Mouse (Mus musculus) neural tube, embryonic 12.5 days (tissue): ENCODE measurements around the gene Pp2d1. TPM values are rescaled to one million over a fixed set of nuclear protein-coding genes. Genes with fewer than 3 reads are reported as not detected.

ENCODE experiments used
- ATAC-seq: fragments of 200-750 bp; cut with Nextera tagmentation; 2 replicates; pipeline ENCODE4 v1.8.0; 2017; ENCODE audit warnings: low read depth, mild to moderate bottlenecking, moderate TSS enrichment, moderate library complexity; ENCODE audit not compliant: low FRiP score
- H3K27ac ChIP-seq: fragments of 300-500 bp; sonication (generic); 2 replicates; pipeline ENCODE4 v1.5.1; 2016
- H3K27me3 ChIP-seq: fragments of 300-500 bp; sonication (generic); replicated peaks from 2 replicates; pipeline ENCODE4 v1.6.1; 2016; ENCODE audit warnings: mild to moderate bottlenecking
- H3K36me3 ChIP-seq: fragments of 300-500 bp; sonication (generic); 2 replicates; pipeline ENCODE4 v1.6.1; 2016; ENCODE audit warnings: mild to moderate bottlenecking
- H3K4me1 ChIP-seq: fragments of 300-500 bp; sonication (generic); 2 replicates; pipeline ENCODE4 v1.6.1; 2016
- H3K4me2 ChIP-seq: fragments of 300-500 bp; sonication (generic); replicated peaks from 2 replicates; pipeline ENCODE4 v1.6.1; 2016; ENCODE audit warnings: mild to moderate bottlenecking
- H3K4me3 ChIP-seq: fragments of 300-500 bp; sonication (generic); 2 replicates; pipeline ENCODE4 v1.5.1; 2016
- H3K9ac ChIP-seq: fragments of 300-500 bp; sonication (generic); 2 replicates; pipeline ENCODE4 v1.6.1; 2016; ENCODE audit warnings: mild to moderate bottlenecking
- H3K9me3 ChIP-seq: fragments of 300-500 bp; sonication (generic); 2 replicates; pipeline ENCODE4 v1.6.1; 2016; ENCODE audit warnings: mild to moderate bottlenecking
- WGBS: fragments of 180-500 bp; shearing (Covaris S2); methylation state at CpG from one replicate; pipeline ENCODE4 v1.1.7; 2016; 5-methylcytosine and 5-hydroxymethylcytosine counted together
- polyA plus RNA-seq: library from polyadenylated mRNA; unstranded; fragments of >200 nt; fragmentation: Nextera tagmentation; extraction: Ambion mirVana; gene quantifications from 2 replicates; pipeline ENCODE4 v1.2.1, GENCODE M21; 2016

Gene Pp2d1
- polyA plus RNA-seq, 1 experiment from 2014 or later = 0.30 TPM

- no peak overlapping the region for H3K27ac ChIP-seq
Observed at GRCm38 (mm10) chr17:53463496-53463840, 75.8 kb downstream of the Pp2d1 start.

GRCm38 (mm10) chr17:53462603-53463495 is 76.4 kb downstream of the Pp2d1 start, which contains the start of gene Efhb:
Gene Efhb (minus strand): TSS chr17:53463321.
- 0 out of 2 replicates have a peak, but pooled peaks cover 6% of the 10 kb centered on the region for H3K4me1 ChIP-seq
- peak within 1 kb of the TSS; percentile 71 for H3K4me2 ChIP-seq
- H3K9ac ChIP-seq = peak within 1 kb of the TSS; percentile 38
- peak; percentile 97 for ATAC-seq
- peak within 1 kb of the TSS; percentile 38 for H3K4me3 ChIP-seq
- no peaks in the 10 kb centered on the region for H3K27me3 ChIP-seq
- WGBS = 19% methylated on average over 26 of the region's 26 CpGs
- H3K36me3 ChIP-seq = no peaks in the 10 kb centered on the region
- H3K9me3 ChIP-seq = no peaks in the 10 kb centered on the region
- H3K27ac ChIP-seq = no peak within 1 kb of the TSS

More at GRCm38 (mm10) chr17:53463496-53463840, 75.8 kb downstream of the Pp2d1 start:
- Histone ChIP-seq H3K27me3 (no peaks in the 10 kb centered on the region), H3K9ac (peak overlapping the region; percentile 38), H3K4me3 (peak overlapping the region; percentile 38), H3K36me3 (no peaks in the 10 kb centered on the region), H3K4me1 (0 out of 2 replicates have a peak, but pooled peaks cover 6% of the 10 kb centered on the region), H3K4me2 (peak overlapping the region; percentile 71), H3K9me3 (no peaks in the 10 kb centered on the region)
- peak; percentile 64 for ATAC-seq
- WGBS = 28% methylated on average over 7 of the region's 9 CpGs

Other genes with a start within 250 kb of the Pp2d1 start
- gene Efhb, start 76.1 kb downstream of the Pp2d1 start, polyA plus RNA-seq = 0.37 and 0.46 TPM in 2 replicates
- gene Rab5a, start 60.2 kb downstream of the Pp2d1 start, polyA plus RNA-seq = 124 and 140 TPM in 2 replicates
- gene Kat2b, start 27.4 kb upstream of the Pp2d1 start, polyA plus RNA-seq = 3.9 and 7.1 TPM in 2 replicates
- 27.4 and 30.0 TPM in 2 replicates for gene Sgo1, start 149.9 kb upstream of the Pp2d1 start, polyA plus RNA-seq